Mouse (Mus musculus): ENCODE data around the gene Tmprss2. TPM values are rescaled to one million over a fixed set of nuclear protein-coding genes. Genes with fewer than 3 reads are reported as not detected.

Gene Tmprss2
- polyA plus RNA-seq, 2 experiments = 1.8 to 1.9 TPM

- Histone ChIP-seq H3K4me3 (replicated peaks; ENCODE audit: low read length) (no peak overlapping the region), H3K9ac (ENCODE audit: low read depth, low read length, severe bottlenecking) (0 out of 2 replicates have a peak overlapping the region, but pooled peaks have one; percentile 16), H3K36me3 (ENCODE audit: control insufficient read depth, insufficient read depth, low read length) (no peaks in the 10 kb centered on the region), H3K4me1 (ENCODE audit: control insufficient read depth, insufficient read depth, low read length) (peaks cover 19% of the 10 kb centered on the region), H3K27ac (replicated peaks; ENCODE audit: low read depth, low read length) (no peak overlapping the region), H3K9me3 (ENCODE audit: control insufficient read depth, low read length) (no peaks in the 10 kb centered on the region), H3K4me2 (replicated peaks; ENCODE audit: low read depth, low read length, severe bottlenecking) (peak overlapping the region; percentile 30; the same call in 1 of the 2 replicates), H3K27me3 (ENCODE audit: control insufficient read depth, insufficient read depth, low read length) (no peaks in the 10 kb centered on the region)
- WGBS = 64% methylated on average over 1 of the region's 1 CpGs
- no peak for ATAC-seq (ENCODE audit: low FRiP score, low read depth)
- DNase-seq (ENCODE audit: low spot score) = no peak
- no peak for TF ChIP-seq POLR2A (IDR thresholded peaks at IDR 0.05; ENCODE audit: borderline replicate concordance, extremely low read depth, insufficient read depth, insufficient read length)
These were observed 76.5 kb downstream of the Tmprss2 start for GRCm38 (mm10) chr16:97534448-97534847.

GRCm38 (mm10) chr16:97533751-97534150, 77.2 kb downstream of the Tmprss2 start:
- no peak for TF ChIP-seq POLR2A (IDR thresholded peaks at IDR 0.05; ENCODE audit: borderline replicate concordance, extremely low read depth, insufficient read depth, insufficient read length)
- Histone ChIP-seq H3K9me3 (ENCODE audit: control insufficient read depth, low read length) (no peaks in the 10 kb centered on the region), H3K4me1 (ENCODE audit: control insufficient read depth, insufficient read depth, low read length) (peaks cover 19% of the 10 kb centered on the region), H3K4me2 (replicated peaks; ENCODE audit: low read depth, low read length, severe bottlenecking) (no peak overlapping the region), H3K4me3 (replicated peaks; ENCODE audit: low read length) (no peak overlapping the region), H3K27me3 (ENCODE audit: control insufficient read depth, insufficient read depth, low read length) (no peaks in the 10 kb centered on the region), H3K9ac (ENCODE audit: low read depth, low read length, severe bottlenecking) (no peak overlapping the region), H3K36me3 (ENCODE audit: control insufficient read depth, insufficient read depth, low read length) (no peaks in the 10 kb centered on the region), H3K27ac (replicated peaks; ENCODE audit: low read depth, low read length) (no peak overlapping the region)
- no peak for DNase-seq (ENCODE audit: low spot score)
- ATAC-seq (ENCODE audit: low FRiP score, low read depth) = no peak
- WGBS = 86% methylated on average over 5 of the region's 5 CpGs

GRCm38 (mm10) chr16:97533126-97533525, 77.9 kb downstream of the Tmprss2 start:
- TF ChIP-seq POLR2A (IDR thresholded peaks at IDR 0.05; ENCODE audit: borderline replicate concordance, extremely low read depth, insufficient read depth, insufficient read length) = no peak
- H3K4me2 ChIP-seq (replicated peaks; ENCODE audit: low read depth, low read length, severe bottlenecking) = no peak overlapping the region
- ATAC-seq (ENCODE audit: low FRiP score, low read depth) = no peak
- DNase-seq (ENCODE audit: low spot score) = no peak
- 90% methylated on average over 1 of the region's 1 CpGs for WGBS
- no peaks in the 10 kb centered on the region for H3K27me3 ChIP-seq (ENCODE audit: control insufficient read depth, insufficient read depth, low read length)
- no peaks in the 10 kb centered on the region for H3K9me3 ChIP-seq (ENCODE audit: control insufficient read depth, low read length)
- H3K36me3 ChIP-seq (ENCODE audit: control insufficient read depth, insufficient read depth, low read length) = no peaks in the 10 kb centered on the region
- H3K4me1 ChIP-seq (ENCODE audit: control insufficient read depth, insufficient read depth, low read length) = peaks cover 19% of the 10 kb centered on the region
- H3K4me3 ChIP-seq (replicated peaks; ENCODE audit: low read length) = no peak overlapping the region
- H3K27ac ChIP-seq (replicated peaks; ENCODE audit: low read depth, low read length) = no peak overlapping the region
- H3K9ac ChIP-seq (ENCODE audit: low read depth, low read length, severe bottlenecking) = no peak overlapping the region

- Histone ChIP-seq H3K27me3 (ENCODE audit: control insufficient read depth, insufficient read depth, low read length) (no peaks in the 10 kb centered on the region), H3K4me2 (replicated peaks; ENCODE audit: low read depth, low read length, severe bottlenecking) (no peak overlapping the region), H3K36me3 (ENCODE audit: control insufficient read depth, insufficient read depth, low read length) (no peaks in the 10 kb centered on the region), H3K9me3 (ENCODE audit: control insufficient read depth, low read length) (no peaks in the 10 kb centered on the region), H3K4me3 (replicated peaks; ENCODE audit: low read length) (no peak overlapping the region), H3K4me1 (ENCODE audit: control insufficient read depth, insufficient read depth, low read length) (no peaks in the 10 kb centered on the region), H3K9ac (ENCODE audit: low read depth, low read length, severe bottlenecking) (no peak overlapping the region), H3K27ac (replicated peaks; ENCODE audit: low read depth, low read length) (no peak overlapping the region)
- 80% methylated on average over 2 of the region's 2 CpGs for WGBS
- ATAC-seq (ENCODE audit: low FRiP score, low read depth) (no peak), DNase-seq (ENCODE audit: low spot score) (no peak)
- TF ChIP-seq POLR2A (IDR thresholded peaks at IDR 0.05; ENCODE audit: borderline replicate concordance, extremely low read depth, insufficient read depth, insufficient read length) = no peak
These were observed 81.8 kb downstream of the Tmprss2 start for GRCm38 (mm10) chr16:97529241-97529640.

GRCm38 (mm10) chr16:97523024-97523423, 88.0 kb downstream of the Tmprss2 start:
- no peaks in the 10 kb centered on the region for H3K36me3 ChIP-seq (ENCODE audit: control insufficient read depth, insufficient read depth, low read length)
- no peak overlapping the region for H3K4me3 ChIP-seq (replicated peaks; ENCODE audit: low read length)
- no peak for TF ChIP-seq POLR2A (IDR thresholded peaks at IDR 0.05; ENCODE audit: borderline replicate concordance, extremely low read depth, insufficient read depth, insufficient read length)
- 18% methylated on average over 1 of the region's 1 CpGs for WGBS
- H3K27me3 ChIP-seq (ENCODE audit: control insufficient read depth, insufficient read depth, low read length) = no peaks in the 10 kb centered on the region
- H3K27ac ChIP-seq (replicated peaks; ENCODE audit: low read depth, low read length) = no peak overlapping the region
- H3K9ac ChIP-seq (ENCODE audit: low read depth, low read length, severe bottlenecking) = no peak overlapping the region
- ATAC-seq (ENCODE audit: low FRiP score, low read depth) (no peak), DNase-seq (ENCODE audit: low spot score) (peak; percentile 60)
- H3K4me1 ChIP-seq (ENCODE audit: control insufficient read depth, insufficient read depth, low read length) = peaks cover 3% of the 10 kb centered on the region; the same call in 1 of the 2 replicates
- no peak overlapping the region for H3K4me2 ChIP-seq (replicated peaks; ENCODE audit: low read depth, low read length, severe bottlenecking)
- H3K9me3 ChIP-seq (ENCODE audit: control insufficient read depth, low read length) = no peaks in the 10 kb centered on the region

- H3K9me3 ChIP-seq (ENCODE audit: control insufficient read depth, low read length) = no peaks in the 10 kb centered on the region
- DNase-seq (ENCODE audit: low spot score) (no peak), ATAC-seq (ENCODE audit: low FRiP score, low read depth) (peak; percentile 30; the same call in 1 of the 2 replicates)
- no peak overlapping the region for H3K9ac ChIP-seq (ENCODE audit: low read depth, low read length, severe bottlenecking)
- peaks cover 3% of the 10 kb centered on the region; the same call in 1 of the 2 replicates for H3K4me1 ChIP-seq (ENCODE audit: control insufficient read depth, insufficient read depth, low read length)
- no peak for TF ChIP-seq POLR2A (IDR thresholded peaks at IDR 0.05; ENCODE audit: borderline replicate concordance, extremely low read depth, insufficient read depth, insufficient read length)
- no peak overlapping the region for H3K4me2 ChIP-seq (replicated peaks; ENCODE audit: low read depth, low read length, severe bottlenecking)
- H3K36me3 ChIP-seq (ENCODE audit: control insufficient read depth, insufficient read depth, low read length) = no peaks in the 10 kb centered on the region
- H3K4me3 ChIP-seq (replicated peaks; ENCODE audit: low read length) = no peak overlapping the region
- no peak overlapping the region for H3K27ac ChIP-seq (replicated peaks; ENCODE audit: low read depth, low read length)
- WGBS = 31% methylated on average over 6 of the region's 6 CpGs
- no peaks in the 10 kb centered on the region for H3K27me3 ChIP-seq (ENCODE audit: control insufficient read depth, insufficient read depth, low read length)
These were observed 89.0 kb downstream of the Tmprss2 start for GRCm38 (mm10) chr16:97521983-97522382.

Measured in limb, embryonic 14.5 days (tissue).